Mouse (Mus musculus): ENCODE measurements around the gene Calml4. TPM values are rescaled to one million over a fixed set of nuclear protein-coding genes. Genes with fewer than 3 reads are reported as not detected.
"Not testable (repeated sequence)": the region's sequence is repeated elsewhere in the genome, so short reads cannot be mapped to it uniquely, and the experiment has no call there.

Gene Calml4
- polyA plus RNA-seq, 1 experiment from 2014 or later: 6.5 TPM

GRCm38 (mm10) chr9:62869236-62869635, 11.4 kb downstream of the Calml4 start:
- H3K9me3 ChIP-seq (replicated peaks); H3K4me2 ChIP-seq; H3K27me3 ChIP-seq; H3K4me1 ChIP-seq; H3K27ac ChIP-seq; H3K4me3 ChIP-seq; H3K9ac ChIP-seq; ATAC-seq; H3K36me3 ChIP-seq (ENCODE audit: poor library complexity, severe bottlenecking): not testable (repeated sequence)
- WGBS: 90% methylated on average over 4 of the region's 4 CpGs

- H3K9ac ChIP-seq: no peak overlapping the region
- H3K4me1 ChIP-seq: no peaks in the 10 kb centered on the region
- H3K9me3 ChIP-seq (replicated peaks): no peaks in the 10 kb centered on the region
- H3K36me3 ChIP-seq (ENCODE audit: poor library complexity, severe bottlenecking): no peaks in the 10 kb centered on the region
- no peak overlapping the region for H3K27ac ChIP-seq
- ATAC-seq: no peak
- H3K4me2 ChIP-seq: no peak overlapping the region
- no peak overlapping the region for H3K4me3 ChIP-seq
- no peaks in the 10 kb centered on the region for H3K27me3 ChIP-seq
Measured at GRCm38 (mm10) chr9:62870728-62871127, 12.8 kb downstream of the Calml4 start.

- no peaks in the 10 kb centered on the region for H3K9me3 ChIP-seq (replicated peaks)
- H3K4me3 ChIP-seq: no peak overlapping the region
- ATAC-seq: no peak
- H3K4me1 ChIP-seq: no peaks in the 10 kb centered on the region
- H3K36me3 ChIP-seq (ENCODE audit: poor library complexity, severe bottlenecking): peaks cover 21% of the 10 kb centered on the region
- 93% methylated on average over 7 of the region's 7 CpGs for WGBS
- no peak overlapping the region for H3K27ac ChIP-seq
- no peak overlapping the region for H3K9ac ChIP-seq
- no peak overlapping the region for H3K4me2 ChIP-seq
- H3K27me3 ChIP-seq: no peaks in the 10 kb centered on the region
Measured at GRCm38 (mm10) chr9:62876966-62877616, 19.2 kb downstream of the Calml4 start.

- no peaks in the 10 kb centered on the region for H3K4me1 ChIP-seq
- peaks cover 27% of the 10 kb centered on the region for H3K36me3 ChIP-seq (ENCODE audit: poor library complexity, severe bottlenecking)
- no peak overlapping the region for H3K4me3 ChIP-seq
- no peak overlapping the region for H3K9ac ChIP-seq
- no peaks in the 10 kb centered on the region for H3K9me3 ChIP-seq (replicated peaks)
- no peak for ATAC-seq
- no peaks in the 10 kb centered on the region for H3K27me3 ChIP-seq
- 85% methylated on average over 2 of the region's 2 CpGs for WGBS
- H3K4me2 ChIP-seq: no peak overlapping the region
- H3K27ac ChIP-seq: no peak overlapping the region
Measured at GRCm38 (mm10) chr9:62877825-62878224, 19.9 kb downstream of the Calml4 start.

- peaks cover 56% of the 10 kb centered on the region for H3K36me3 ChIP-seq (ENCODE audit: poor library complexity, severe bottlenecking)
- no peak for ATAC-seq
Measured at GRCm38 (mm10) chr9:62881871-62882270, 24.0 kb downstream of the Calml4 start.

GRCm38 (mm10) chr9:62894486-62894885, 36.6 kb downstream of the Calml4 start:
- H3K9me3 ChIP-seq (replicated peaks): no peaks in the 10 kb centered on the region
- no peak overlapping the region for H3K4me3 ChIP-seq
- WGBS: 90% methylated on average over 1 of the region's 1 CpGs
- H3K27me3 ChIP-seq: no peaks in the 10 kb centered on the region
- ATAC-seq: no peak
- H3K9ac ChIP-seq: no peak overlapping the region
- H3K4me2 ChIP-seq: no peak overlapping the region
- no peaks in the 10 kb centered on the region for H3K4me1 ChIP-seq
- H3K36me3 ChIP-seq (ENCODE audit: poor library complexity, severe bottlenecking): peaks cover 50% of the 10 kb centered on the region
- H3K27ac ChIP-seq: no peak overlapping the region

More at GRCm38 (mm10) chr9:62881871-62882270, 24.0 kb downstream of the Calml4 start:
- H3K27me3 ChIP-seq: no peaks in the 10 kb centered on the region
- H3K27ac ChIP-seq: no peak overlapping the region
- 87% methylated on average over 12 of the region's 12 CpGs for WGBS
- H3K9me3 ChIP-seq (replicated peaks): no peaks in the 10 kb centered on the region
- H3K4me1 ChIP-seq: no peaks in the 10 kb centered on the region
- no peak overlapping the region for H3K4me3 ChIP-seq
- no peak overlapping the region for H3K9ac ChIP-seq
- no peak overlapping the region for H3K4me2 ChIP-seq

- 67% methylated on average over 2 of the region's 2 CpGs for WGBS
- Histone ChIP-seq H3K27me3 (no peaks in the 10 kb centered on the region), H3K27ac (no peak overlapping the region), H3K4me1 (peaks cover 4% of the 10 kb centered on the region; the same call in 1 of the 2 replicates), H3K9me3 (replicated peaks) (no peaks in the 10 kb centered on the region), H3K9ac (no peak overlapping the region), H3K4me2 (no peak overlapping the region), H3K4me3 (no peak overlapping the region), H3K36me3 (ENCODE audit: poor library complexity, severe bottlenecking) (peaks cover 33% of the 10 kb centered on the region)
- no peak for ATAC-seq
Measured at GRCm38 (mm10) chr9:62901736-62902135, 43.9 kb downstream of the Calml4 start.

- Histone ChIP-seq H3K4me2 (no peak overlapping the region), H3K27me3 (no peaks in the 10 kb centered on the region), H3K4me1 (peaks cover 4% of the 10 kb centered on the region; the same call in 1 of the 2 replicates), H3K9ac (no peak overlapping the region), H3K9me3 (replicated peaks) (no peaks in the 10 kb centered on the region), H3K4me3 (no peak overlapping the region), H3K36me3 (ENCODE audit: poor library complexity, severe bottlenecking) (peaks cover 37% of the 10 kb centered on the region), H3K27ac (no peak overlapping the region)
- WGBS: 100% methylated on average over 2 of the region's 2 CpGs
- ATAC-seq: no peak
Measured at GRCm38 (mm10) chr9:62903841-62904240, 46.0 kb downstream of the Calml4 start.

GRCm38 (mm10) chr9:62905039-62905438, 47.2 kb downstream of the Calml4 start:
- WGBS: 96% methylated on average over 8 of the region's 8 CpGs
- peaks cover 4% of the 10 kb centered on the region; the same call in 1 of the 2 replicates for H3K4me1 ChIP-seq
- H3K9me3 ChIP-seq (replicated peaks): no peaks in the 10 kb centered on the region
- no peaks in the 10 kb centered on the region for H3K27me3 ChIP-seq
- H3K4me2 ChIP-seq: no peak overlapping the region
- no peak overlapping the region for H3K27ac ChIP-seq
- H3K9ac ChIP-seq: no peak overlapping the region
- no peak for ATAC-seq
- peaks cover 42% of the 10 kb centered on the region for H3K36me3 ChIP-seq (ENCODE audit: poor library complexity, severe bottlenecking)
- no peak overlapping the region for H3K4me3 ChIP-seq

- no peak overlapping the region for H3K4me3 ChIP-seq
- WGBS: 85% methylated on average over 5 of the region's 5 CpGs
- peaks cover 58% of the 10 kb centered on the region for H3K36me3 ChIP-seq (ENCODE audit: poor library complexity, severe bottlenecking)
Measured at GRCm38 (mm10) chr9:62913390-62914069, 55.6 kb downstream of the Calml4 start.

GRCm38 (mm10) chr9:62917059-62917458, 59.2 kb downstream of the Calml4 start:
- Histone ChIP-seq H3K4me1 (no peaks in the 10 kb centered on the region), H3K36me3 (ENCODE audit: poor library complexity, severe bottlenecking) (peaks cover 42% of the 10 kb centered on the region), H3K27ac (no peak overlapping the region), H3K9me3 (replicated peaks) (peaks cover 4% of the 10 kb centered on the region; the same call in 1 of the 2 replicates), H3K27me3 (no peaks in the 10 kb centered on the region), H3K4me2 (no peak overlapping the region), H3K9ac (no peak overlapping the region), H3K4me3 (no peak overlapping the region)
- ATAC-seq: no peak
- WGBS: 96% methylated on average over 1 of the region's 1 CpGs

More at GRCm38 (mm10) chr9:62913390-62914069, 55.6 kb downstream of the Calml4 start:
- Histone ChIP-seq H3K4me2 (no peak overlapping the region), H3K27ac (no peak overlapping the region), H3K27me3 (no peaks in the 10 kb centered on the region), H3K4me1 (no peaks in the 10 kb centered on the region), H3K9me3 (replicated peaks) (peaks cover 4% of the 10 kb centered on the region; the same call in 1 of the 2 replicates), H3K9ac (no peak overlapping the region)
- ATAC-seq: no peak

GRCm38 (mm10) chr9:62920877-62921276, 63.0 kb downstream of the Calml4 start:
- 90% methylated on average over 2 of the region's 2 CpGs for WGBS
- Histone ChIP-seq H3K27me3 (no peaks in the 10 kb centered on the region), H3K36me3 (ENCODE audit: poor library complexity, severe bottlenecking) (peaks cover 25% of the 10 kb centered on the region), H3K27ac (no peak overlapping the region), H3K4me3 (no peak overlapping the region), H3K4me1 (no peaks in the 10 kb centered on the region), H3K9ac (no peak overlapping the region), H3K4me2 (no peak overlapping the region), H3K9me3 (replicated peaks) (no peaks in the 10 kb centered on the region)
- no peak for ATAC-seq

All from forebrain, embryonic 13.5 days (tissue).